Mouse (Mus musculus) kidney, embryonic 16.5 days (tissue): ENCODE data around the gene E130208F15Rik. TPM values are rescaled to one million over a fixed set of nuclear protein-coding genes. Genes with fewer than 3 reads are reported as not detected.
A peak's percentile ranks its signal among the peaks of the same experiment; 100 is the strongest.

Source experiments
- ATAC-seq: fragments of 200-750 bp; cut with Nextera tagmentation; 2 replicates; pipeline ENCODE4 v1.8.0; 2017; ENCODE audit warnings: moderate TSS enrichment; ENCODE audit not compliant: low FRiP score, low TSS enrichment
- H3K27ac ChIP-seq: fragments of 300-500 bp; sonication (generic); 2 replicates; pipeline ENCODE4 v1.5.1; 2014; ENCODE audit warnings: low read length
- H3K27me3 ChIP-seq: fragments of 300-500 bp; sonication (generic); 2 replicates; pipeline ENCODE4 v1.6.1; 2014; ENCODE audit warnings: low read length, control low read depth, mixed read lengths; ENCODE audit not compliant: insufficient read depth
- H3K36me3 ChIP-seq: fragments of 300-500 bp; sonication (generic); 2 replicates; pipeline ENCODE4 v1.6.1; 2014; ENCODE audit warnings: low read length, control low read depth, mixed read lengths; ENCODE audit not compliant: insufficient read depth
- H3K4me1 ChIP-seq: fragments of 300-500 bp; sonication (generic); 2 replicates; pipeline ENCODE4 v1.6.1; 2014; ENCODE audit warnings: low read length, control low read depth, mixed read lengths; ENCODE audit not compliant: insufficient read depth
- H3K4me2 ChIP-seq: fragments of 300-500 bp; sonication (generic); replicated peaks from 2 replicates; pipeline ENCODE4 v1.6.1; 2014; ENCODE audit warnings: low read depth, low read length
- H3K4me3 ChIP-seq: fragments of 300-500 bp; sonication (generic); 2 replicates; pipeline ENCODE4 v1.5.1; 2014; ENCODE audit warnings: mild to moderate bottlenecking, low read length
- H3K9ac ChIP-seq: fragments of 300-500 bp; sonication (generic); replicated peaks from 2 replicates; pipeline ENCODE4 v1.6.1; 2014; ENCODE audit warnings: low read length
- H3K9me3 ChIP-seq: fragments of 300-500 bp; sonication (generic); 2 replicates; pipeline ENCODE4 v1.6.1; 2016; ENCODE audit warnings: low read length, control low read depth
- WGBS: fragments of 180-500 bp; shearing (Covaris S2); extraction: QIAGEN DNeasy Blood & Tissue Kit; methylation state at CpG from one replicate; pipeline ENCODE4 v1.1.7; 2014; 5-methylcytosine and 5-hydroxymethylcytosine counted together
- polyA plus RNA-seq: library from polyadenylated mRNA; unstranded; fragments of >200 nt; fragmentation: Nextera tagmentation; extraction: Ambion mirVana; gene quantifications from 2 replicates; pipeline ENCODE4 v1.2.1, GENCODE M21; 2015

The E130208F15Rik gene
- polyA plus RNA-seq, 1 experiment from 2014 or later, result 3.7 TPM

DNA sequence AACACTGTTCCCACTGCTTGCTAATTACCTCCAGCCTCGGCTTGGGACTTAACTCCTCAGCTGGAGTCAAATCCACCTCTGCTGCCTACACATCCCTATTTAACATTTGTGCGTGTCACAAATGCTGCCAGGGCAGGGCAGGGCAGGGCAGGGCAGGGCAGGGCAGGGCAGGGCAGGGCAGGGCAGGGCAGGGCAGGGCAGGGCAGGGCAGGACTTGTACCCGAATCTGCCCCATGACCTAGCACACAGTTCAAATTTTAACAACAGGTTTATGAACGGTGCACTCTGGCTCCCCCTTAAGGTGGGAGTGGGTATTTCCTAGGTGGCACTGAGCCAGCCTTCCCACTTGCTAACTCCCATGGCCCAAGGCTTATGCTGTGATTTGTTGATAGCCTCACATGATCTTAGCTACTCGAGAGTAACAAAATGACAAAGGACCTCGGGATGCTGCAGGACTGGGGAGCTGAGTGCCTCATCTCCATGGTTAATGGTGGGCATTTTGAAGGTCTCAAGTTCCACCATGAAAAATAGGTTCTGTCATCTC lies 31.8 kb downstream of the E130208F15Rik start:
- 0 out of 2 replicates have a peak, but pooled peaks have one; percentile 52 for ATAC-seq
- WGBS, result 5% methylated on average over 6 of the region's 6 CpGs
- Histone ChIP-seq H3K27me3 (peaks cover 1% of the 10 kb centered on the region; the same call in 1 of the 2 replicates), H3K4me2 (no peak overlapping the region), H3K27ac (no peak overlapping the region), H3K4me3 (no peak overlapping the region), H3K9me3 (no peaks in the 10 kb centered on the region), H3K9ac (no peak overlapping the region), H3K36me3 (peaks cover 14% of the 10 kb centered on the region), H3K4me1 (peaks cover 8% of the 10 kb centered on the region)

DNA sequence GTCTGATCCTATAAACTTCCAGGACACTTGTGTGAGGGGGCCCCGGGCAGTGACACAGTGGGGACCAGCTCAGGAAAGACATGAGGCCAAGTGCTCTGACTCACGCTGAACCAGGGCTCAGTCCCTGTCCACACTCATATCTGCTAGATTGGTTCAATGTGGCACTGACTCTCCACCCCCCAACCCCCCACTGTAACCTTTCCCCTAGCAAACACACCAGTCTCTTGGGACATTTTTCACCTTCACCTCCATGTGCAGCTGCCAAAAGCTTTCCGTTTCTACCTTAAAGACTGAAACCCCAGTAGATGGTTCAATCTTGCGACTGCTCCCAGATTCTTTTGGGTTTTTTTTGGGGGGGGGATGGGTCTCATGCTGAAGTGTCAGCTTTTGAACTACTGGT lies 32.5 kb downstream of the E130208F15Rik start:
- peaks cover 14% of the 10 kb centered on the region for H3K36me3 ChIP-seq
- no peaks in the 10 kb centered on the region for H3K9me3 ChIP-seq
- WGBS, result 61% methylated on average over 4 of the region's 4 CpGs
- H3K4me1 ChIP-seq, result peaks cover 12% of the 10 kb centered on the region
- H3K27ac ChIP-seq, result no peak overlapping the region
- H3K4me2 ChIP-seq, result no peak overlapping the region
- ATAC-seq, result no peak
- no peak overlapping the region for H3K9ac ChIP-seq
- no peaks in the 10 kb centered on the region; the same call in 1 of the 2 replicates for H3K27me3 ChIP-seq
- H3K4me3 ChIP-seq, result no peak overlapping the region

DNA sequence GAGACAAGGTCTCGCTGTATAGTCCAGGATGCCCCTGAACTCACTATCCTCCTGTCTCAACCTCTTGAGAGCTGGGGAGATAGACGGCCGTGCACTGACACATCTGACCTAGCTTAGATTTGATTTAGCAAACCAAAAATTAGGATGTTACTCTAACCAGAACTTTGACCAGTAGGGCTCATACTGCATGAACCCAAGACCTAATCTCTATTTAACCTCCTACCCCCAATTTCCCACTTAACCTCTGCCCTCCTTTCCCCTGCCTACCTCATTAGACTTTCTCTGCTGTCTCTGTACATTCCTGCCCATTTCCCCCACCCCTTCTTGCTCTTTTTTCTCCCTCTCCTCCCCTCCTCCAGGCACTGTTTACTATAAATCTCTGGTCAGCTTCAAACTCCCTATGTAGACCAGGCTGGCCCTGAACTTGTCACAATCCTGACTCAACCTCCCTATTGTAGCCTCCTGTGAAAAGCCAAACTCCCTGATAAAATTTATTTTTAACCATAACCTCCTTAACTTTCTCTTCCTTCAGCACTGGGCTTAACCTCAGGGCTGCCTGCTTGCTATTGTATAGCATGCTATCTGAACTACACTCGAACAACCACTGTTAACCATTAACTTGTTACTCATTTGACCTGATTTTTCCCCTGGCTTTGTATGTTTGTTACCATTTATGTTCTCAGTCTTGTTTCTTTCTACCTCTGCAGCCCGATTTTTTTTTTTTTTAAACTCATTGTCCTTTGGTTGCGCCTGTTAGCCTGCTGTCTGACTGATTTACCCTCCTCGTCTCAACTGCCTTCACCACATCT lies 37.0 kb downstream of the E130208F15Rik start:
- ATAC-seq, result 0 out of 2 replicates have a peak, but pooled peaks have one; percentile 42
- Histone ChIP-seq H3K36me3 (peaks cover 21% of the 10 kb centered on the region), H3K27ac (peak overlapping the region; percentile 95), H3K9ac (peak overlapping the region; percentile 23; the same call in 1 of the 2 replicates), H3K4me3 (peak overlapping the region; percentile 23; the same call in 1 of the 2 replicates), H3K4me2 (peak overlapping the region; percentile 33), H3K9me3 (no peaks in the 10 kb centered on the region), H3K4me1 (peaks cover 40% of the 10 kb centered on the region), H3K27me3 (no peaks in the 10 kb centered on the region)
- WGBS, result 55% methylated on average over 7 of the region's 7 CpGs

DNA sequence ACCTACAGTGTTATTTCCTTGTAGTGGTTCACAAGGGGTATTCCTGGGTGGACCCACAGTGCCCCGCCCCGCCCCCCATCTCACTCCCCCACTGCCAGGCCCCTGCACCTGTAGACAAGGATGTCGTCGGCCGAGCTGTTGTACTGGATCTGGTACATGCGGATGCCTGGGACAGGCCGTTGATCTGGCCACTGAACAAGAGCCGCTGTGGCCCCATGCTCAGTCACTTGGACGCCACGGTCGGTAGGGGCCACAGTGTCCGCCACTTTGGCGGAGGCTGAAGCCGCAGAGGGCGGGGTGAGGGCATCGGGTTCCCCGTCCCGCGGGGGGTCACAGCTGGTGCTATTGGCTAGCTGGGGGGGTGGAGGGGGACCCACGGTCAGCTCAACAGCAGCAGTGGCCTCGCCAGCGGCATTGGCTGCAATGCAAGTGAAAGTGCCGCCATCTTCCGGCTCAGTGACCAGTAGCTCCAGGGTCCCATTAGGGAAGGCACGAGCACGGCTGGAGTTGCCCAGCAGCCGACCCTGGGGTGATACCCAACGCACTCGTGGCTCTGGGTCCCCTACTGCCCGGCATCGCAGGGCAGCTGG lies 37.8 kb downstream of the E130208F15Rik start:
- Histone ChIP-seq H3K4me2 (peak overlapping the region; percentile 33), H3K9ac (no peak overlapping the region; the same call in 1 of the 2 replicates), H3K36me3 (peaks cover 21% of the 10 kb centered on the region), H3K27me3 (peaks cover 4% of the 10 kb centered on the region; the same call in 1 of the 2 replicates), H3K27ac (peak overlapping the region; percentile 95), H3K4me1 (peaks cover 41% of the 10 kb centered on the region), H3K4me3 (peak overlapping the region; percentile 23), H3K9me3 (no peaks in the 10 kb centered on the region)
- ATAC-seq, result 0 out of 2 replicates have a peak, but pooled peaks have one; percentile 5
- WGBS, result 79% methylated on average over 31 of the region's 31 CpGs

DNA sequence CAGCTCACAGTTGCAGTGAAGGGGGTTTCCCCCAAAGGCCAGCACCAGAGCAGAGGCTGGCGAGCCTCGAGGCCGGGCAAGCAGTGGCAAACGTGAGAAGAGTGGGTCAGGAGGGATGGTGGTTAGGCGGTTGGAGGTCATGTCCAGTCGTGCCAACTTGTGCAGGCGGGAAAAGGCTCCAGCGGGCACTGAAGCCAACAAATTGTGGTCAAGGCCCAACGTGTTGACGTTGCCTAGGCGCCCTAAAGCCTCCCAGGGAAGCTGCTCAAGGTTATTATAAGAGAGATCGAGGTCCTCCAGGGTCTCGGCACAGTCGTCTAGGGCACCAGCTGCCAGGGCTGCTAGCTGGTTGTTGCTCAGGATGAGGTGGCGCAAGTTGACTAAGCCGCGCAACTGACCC lies 38.5 kb downstream of the E130208F15Rik start:
- 91% methylated on average over 17 of the region's 17 CpGs for WGBS
- Histone ChIP-seq H3K4me2 (peak overlapping the region; percentile 33), H3K36me3 (peaks cover 21% of the 10 kb centered on the region), H3K27ac (peak overlapping the region; percentile 95), H3K9me3 (no peaks in the 10 kb centered on the region), H3K4me1 (peaks cover 41% of the 10 kb centered on the region), H3K9ac (no peak overlapping the region; the same call in 1 of the 2 replicates), H3K4me3 (no peak overlapping the region), H3K27me3 (peaks cover 8% of the 10 kb centered on the region; the same call in 1 of the 2 replicates)
- no peak for ATAC-seq

DNA sequence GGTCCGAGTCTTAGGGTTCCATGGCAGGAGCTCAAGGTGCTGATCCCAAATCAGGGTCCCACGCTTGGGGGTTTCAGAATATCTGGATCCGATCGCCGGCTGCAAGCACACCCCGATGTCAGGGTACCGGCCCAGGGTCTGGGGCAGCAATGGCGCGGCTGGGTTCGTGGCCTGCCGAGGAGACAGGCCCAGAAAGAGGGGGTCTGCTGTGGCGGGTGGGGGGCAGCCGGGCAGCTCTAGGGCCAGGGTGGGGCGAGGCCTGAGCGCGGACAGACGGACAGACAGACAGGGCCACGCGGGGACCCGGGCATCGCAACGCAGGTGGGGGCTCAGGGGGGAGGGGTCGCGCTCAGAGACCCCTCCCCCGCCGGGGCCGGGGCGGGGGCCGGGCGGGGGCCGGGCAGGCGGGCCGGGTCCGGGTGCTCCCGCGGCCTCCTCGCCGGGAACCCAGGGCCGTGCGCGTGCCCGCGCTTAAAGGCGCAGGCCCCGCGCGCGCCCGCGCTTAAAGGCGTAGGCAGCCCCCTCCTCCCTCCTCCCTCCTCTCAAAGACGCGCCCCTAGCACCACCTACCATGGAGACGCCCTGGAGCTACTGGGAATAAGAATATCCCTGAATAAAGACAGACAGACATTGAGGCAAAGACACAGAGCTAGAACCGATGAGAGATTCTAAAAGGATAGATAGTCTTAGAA lies 41.3 kb downstream of the E130208F15Rik start, which contains the start of gene Lrfn3:
TSS of gene Lrfn3 (minus strand) at position 121 of the 692 bp plus-strand sequence.
- Histone ChIP-seq H3K36me3 (peaks cover 7% of the 10 kb centered on the region; the same call in 1 of the 2 replicates), H3K27me3 (peaks cover 8% of the 10 kb centered on the region; the same call in 1 of the 2 replicates), H3K9me3 (0 out of 2 replicates have a peak, but pooled peaks cover 5% of the 10 kb centered on the region), H3K4me2 (peak within 1 kb of the TSS; percentile 69), H3K9ac (peak within 1 kb of the TSS; percentile 85), H3K4me3 (peak within 1 kb of the TSS; percentile 59), H3K4me1 (peaks cover 38% of the 10 kb centered on the region), H3K27ac (peak within 1 kb of the TSS; percentile 16; the same call in 1 of the 2 replicates)
- ATAC-seq, result peak; percentile 62; the same call in 1 of the 2 replicates
- WGBS, result under 1% methylated on average over 39 of the region's 55 CpGs

DNA sequence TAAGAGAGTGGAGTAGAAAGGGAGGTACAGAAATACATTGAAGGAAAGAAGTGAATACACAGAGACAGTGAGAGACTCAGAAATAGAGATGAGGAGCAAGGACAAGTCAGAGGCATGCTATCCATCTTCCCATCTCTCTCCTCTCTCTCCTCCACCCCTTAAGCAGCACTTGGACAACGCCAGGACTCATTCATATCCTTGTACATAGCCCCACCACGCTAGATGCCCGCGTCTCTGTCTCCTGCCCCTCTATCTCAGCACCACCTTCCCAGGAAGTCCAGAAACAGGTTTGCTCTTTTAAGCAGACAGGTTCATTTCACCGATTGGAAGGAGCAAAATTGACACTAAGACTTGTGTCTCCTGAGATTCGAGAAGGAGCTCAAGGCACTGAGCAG lies 41.8 kb downstream of the E130208F15Rik start:
- no peak overlapping the region for H3K27ac ChIP-seq
- H3K9ac ChIP-seq, result peak overlapping the region; percentile 85
- 0 out of 2 replicates have a peak, but pooled peaks cover 5% of the 10 kb centered on the region for H3K9me3 ChIP-seq
- ATAC-seq, result no peak
- H3K27me3 ChIP-seq, result peaks cover 8% of the 10 kb centered on the region; the same call in 1 of the 2 replicates
- 61% methylated on average over 6 of the region's 6 CpGs for WGBS
- peak overlapping the region; percentile 69 for H3K4me2 ChIP-seq
- peaks cover 33% of the 10 kb centered on the region for H3K4me1 ChIP-seq
- peaks cover 7% of the 10 kb centered on the region; the same call in 1 of the 2 replicates for H3K36me3 ChIP-seq
- peak overlapping the region; percentile 59 for H3K4me3 ChIP-seq

DNA sequence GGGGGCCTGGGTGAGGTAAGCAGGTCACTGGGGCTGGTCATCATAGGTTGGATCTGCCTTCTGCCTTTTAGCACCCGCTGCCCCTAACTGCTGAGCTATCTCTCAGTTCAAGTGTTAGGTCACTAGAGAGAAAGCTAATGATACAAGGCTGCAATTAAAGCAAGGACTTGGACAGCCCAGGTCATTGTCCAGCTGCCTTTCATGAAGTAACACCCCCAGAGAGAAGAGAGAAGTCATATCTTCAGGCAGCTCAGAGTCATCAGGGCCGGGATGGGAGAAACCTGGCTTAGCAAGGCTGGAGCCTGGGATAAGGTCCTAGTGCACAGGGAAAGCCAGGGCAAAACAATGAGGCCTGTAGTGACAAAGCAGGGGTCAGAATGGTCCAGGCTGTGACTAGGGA lies 45.9 kb downstream of the E130208F15Rik start:
- H3K4me3 ChIP-seq, result no peak overlapping the region
- peaks cover 8% of the 10 kb centered on the region; the same call in 1 of the 2 replicates for H3K27me3 ChIP-seq
- no peak overlapping the region for H3K27ac ChIP-seq
- no peak for ATAC-seq
- H3K9ac ChIP-seq, result no peak overlapping the region
- H3K36me3 ChIP-seq, result no peaks in the 10 kb centered on the region
- H3K4me2 ChIP-seq, result no peak overlapping the region
- 68% methylated on average over 2 of the region's 2 CpGs for WGBS
- 0 out of 2 replicates have a peak, but pooled peaks cover 5% of the 10 kb centered on the region for H3K9me3 ChIP-seq
- H3K4me1 ChIP-seq, result peaks cover 6% of the 10 kb centered on the region; the same call in 1 of the 2 replicates
